Comparison of ENCODE assay signal across 8 mouse cellular contexts in genomic region chr13:53811862-53812261, GRCm38 (mm10).
DNase-seq lines count a peak whose midpoint lies in the region.

No protein-coding gene starts in this region.

- no peaks in the 10 kb centered on the region for H3K9me3 ChIP-seq in heart, embryonic 10.5 days

- peaks cover 13% of the 10 kb centered on the region for H3K4me1 ChIP-seq in heart, embryonic 10.5 days

- H3K36me3 ChIP-seq in heart, embryonic 10.5 days: no peaks in the 10 kb centered on the region

- WGBS in heart, embryonic 10.5 days: 20% methylated on average over 4 of the region's 4 CpGs

- peaks cover 6% of the 10 kb centered on the region; the same call in 1 of the 2 replicates for H3K27me3 ChIP-seq in heart, embryonic 10.5 days (ENCODE audit: insufficient read depth, poor library complexity, severe bottlenecking)

- no peak overlapping the region for H3K4me3 ChIP-seq in heart, embryonic 10.5 days

- H3K27ac ChIP-seq in heart, embryonic 10.5 days: no peak overlapping the region

- DNase-seq in heart, adult 18-20 months: peak; percentile 45 to 75
- no peak for DNase-seq in heart, embryonic 10.5 days (ENCODE audit: low spot score)
- peak; percentile 4 for DNase-seq in urinary bladder, postnatal 14 days (ENCODE audit: low spot score)
- no peak for DNase-seq in urinary bladder, postnatal 10 days (ENCODE audit: low spot score)
- peak; percentile 61 to 75 for DNase-seq in cerebellum, postnatal 36 days
- DNase-seq in kidney, postnatal 14 days: peak; percentile 31
- DNase-seq in retina, adult 2 months (ENCODE audit: low read depth, low spot score): peak; percentile 40
- DNase-seq in thymus, postnatal 10 days (ENCODE audit: low spot score in 2 of 2): no peak

Comparison
In these comparisons a context has a peak if more than half of its experiments do, and no peak if none do; other contexts are left out.
1. DNase-seq: peak in heart, adult 18-20 months (2 of 2), urinary bladder, postnatal 14 days (single experiment), cerebellum, postnatal 36 days (2 of 2), kidney, postnatal 14 days (single experiment) and retina, adult 2 months (single experiment); none in heart, embryonic 10.5 days (single experiment), urinary bladder, postnatal 10 days (single experiment) and thymus, postnatal 10 days (0 of 2).